Mouse (Mus musculus) thymus, postnatal 25 days (tissue): ENCODE measurements around the gene Pelp1.
A peak's percentile ranks its signal among the peaks of the same experiment; 100 is the strongest.
"Not testable (repeated sequence)": the region's sequence is repeated elsewhere in the genome, so short reads cannot be mapped to it uniquely, and the experiment has no call there.

ENCODE experiments used
- DNase-seq: peaks from one replicate; pipeline ENCODE4 v3.0.0; 2022

Gene Pelp1

GRCm38 (mm10) chr11:70419486-70419885, 9.7 kb upstream of the Pelp1 start:
- DNase-seq = no peak

DNA sequence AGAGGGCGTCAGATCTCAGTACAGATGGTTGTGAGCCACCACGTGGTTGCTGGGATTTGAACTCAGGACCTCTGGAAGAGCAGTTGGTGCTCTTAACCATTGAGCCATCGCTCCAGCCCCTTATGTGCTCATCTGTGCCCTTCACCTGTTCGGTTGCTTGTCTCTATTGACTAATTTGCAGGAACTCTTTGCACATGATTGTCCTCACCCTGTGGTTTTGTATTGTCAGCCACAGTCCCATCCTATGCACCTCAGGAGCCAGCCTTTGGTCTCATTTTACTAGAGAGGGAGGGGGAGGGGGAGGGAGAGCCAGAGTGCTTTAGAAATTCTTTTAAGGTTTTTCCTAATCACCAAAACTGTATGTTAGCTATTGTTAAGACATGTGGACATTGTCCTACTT, 8.4 kb upstream of the Pelp1 start:
- DNase-seq = no peak

GRCm38 (mm10) chr11:70413961-70414360, 4.1 kb upstream of the Pelp1 start:
- DNase-seq = peak; percentile 86

- DNase-seq = no peak
Measured at GRCm38 (mm10) chr11:70412591-70412990, 2.8 kb upstream of the Pelp1 start.

DNA sequence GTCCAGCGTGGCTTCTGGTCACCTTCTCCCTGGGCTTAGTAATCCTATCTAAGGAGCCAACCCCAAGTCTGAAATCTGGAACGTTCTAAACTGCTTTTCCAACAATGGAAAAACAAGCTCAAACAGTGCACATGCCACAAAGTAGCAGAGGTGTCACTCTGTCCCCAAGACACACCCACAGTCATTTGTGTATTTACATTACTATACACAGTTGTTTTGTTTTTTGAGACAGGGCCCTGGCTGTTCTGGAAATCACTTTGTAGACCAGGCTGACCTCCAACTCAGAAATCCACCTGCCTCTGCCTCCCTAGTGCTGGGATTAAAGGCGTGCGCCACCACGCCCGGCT, 439 bp upstream of the Pelp1 start:
- DNase-seq = no peak

DNA sequence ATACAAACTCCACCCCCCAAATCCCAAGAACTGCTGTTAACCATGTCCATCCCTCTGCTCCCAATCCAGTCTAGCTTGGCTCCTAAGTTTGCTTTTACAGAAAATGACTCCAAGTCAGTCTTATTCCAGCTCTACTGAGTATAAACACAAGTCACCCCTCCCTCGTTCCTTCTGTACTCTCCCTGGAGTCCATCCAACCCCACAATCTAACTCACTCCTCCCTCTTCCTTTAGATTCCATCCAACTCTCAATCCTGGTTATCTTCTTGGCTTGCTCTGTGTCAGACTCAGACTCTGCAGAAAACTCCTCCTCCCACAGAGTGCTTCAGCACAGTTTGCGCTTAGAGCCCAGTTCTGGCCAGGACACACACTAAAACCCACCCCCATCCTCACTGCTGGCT, 6.2 kb downstream of the Pelp1 start:
- no peak for DNase-seq

DNA sequence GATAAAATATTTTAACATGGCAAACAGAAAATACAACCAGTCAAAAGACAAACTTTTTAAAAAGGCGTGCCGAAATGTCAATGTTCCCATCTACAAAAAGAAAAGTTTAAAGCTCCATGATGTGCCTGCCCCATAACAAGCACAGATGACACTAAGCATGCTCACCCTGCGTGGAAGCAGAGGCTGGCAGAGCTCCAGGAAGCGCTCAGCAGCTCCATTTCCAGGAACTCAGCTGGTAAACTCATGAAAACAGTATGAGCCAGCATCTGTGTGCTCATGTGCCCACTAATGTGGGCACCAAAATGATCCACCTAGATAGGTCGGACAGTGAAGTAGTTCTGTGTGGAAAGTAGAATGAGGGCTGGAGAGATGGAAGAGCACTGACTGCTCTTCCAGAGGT, 20.4 kb downstream of the Pelp1 start:
- no peak for DNase-seq

GRCm38 (mm10) chr11:70387436-70387835, 22.4 kb downstream of the Pelp1 start:
- DNase-seq = no peak

- DNase-seq = no peak
Measured at GRCm38 (mm10) chr11:70384136-70384535, 25.7 kb downstream of the Pelp1 start.

DNA sequence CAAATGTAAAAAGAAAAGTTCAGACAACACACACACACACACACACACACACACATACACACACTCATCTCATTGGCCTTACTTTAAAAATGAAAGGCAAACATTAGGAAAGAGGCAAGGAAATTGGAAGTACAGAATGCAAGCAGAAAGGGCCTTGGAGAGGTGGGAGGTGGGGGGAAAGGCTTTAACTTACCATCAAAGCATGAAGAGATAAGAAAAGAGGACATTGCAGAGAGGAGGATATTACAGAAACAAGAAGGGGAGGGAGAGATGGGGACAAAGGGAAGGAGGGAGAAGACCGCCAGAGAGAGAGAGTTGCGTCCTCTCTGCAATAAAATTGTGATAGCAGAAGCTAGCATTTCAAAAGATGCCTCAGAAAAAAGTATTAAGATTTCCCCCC, 28.5 kb downstream of the Pelp1 start:
- no peak for DNase-seq

- no peak for DNase-seq
Measured at GRCm38 (mm10) chr11:70380478-70381005, 29.3 kb downstream of the Pelp1 start.

DNA sequence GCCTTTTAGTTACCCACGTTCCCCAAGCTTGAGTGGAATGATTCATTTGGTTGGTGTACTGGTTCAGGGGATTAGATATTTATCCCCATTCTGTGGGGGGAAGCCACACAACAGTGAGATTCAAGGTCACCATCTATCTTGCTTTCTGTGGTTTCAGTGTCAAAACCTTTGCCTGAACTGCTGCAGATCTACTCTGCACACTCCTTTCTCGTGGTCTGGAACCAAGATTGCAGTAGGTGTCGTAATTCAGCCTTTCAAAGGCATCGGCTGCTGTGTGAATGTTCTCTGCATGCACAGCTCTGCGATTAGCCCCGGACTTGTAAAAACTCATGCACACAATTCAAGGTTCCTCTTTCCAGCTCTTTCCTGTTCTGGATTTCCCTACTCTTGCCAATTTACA, 33.8 kb downstream of the Pelp1 start:
- no peak for DNase-seq

- no peak for DNase-seq
Measured at GRCm38 (mm10) chr11:70374302-70374701, 35.5 kb downstream of the Pelp1 start.

DNA sequence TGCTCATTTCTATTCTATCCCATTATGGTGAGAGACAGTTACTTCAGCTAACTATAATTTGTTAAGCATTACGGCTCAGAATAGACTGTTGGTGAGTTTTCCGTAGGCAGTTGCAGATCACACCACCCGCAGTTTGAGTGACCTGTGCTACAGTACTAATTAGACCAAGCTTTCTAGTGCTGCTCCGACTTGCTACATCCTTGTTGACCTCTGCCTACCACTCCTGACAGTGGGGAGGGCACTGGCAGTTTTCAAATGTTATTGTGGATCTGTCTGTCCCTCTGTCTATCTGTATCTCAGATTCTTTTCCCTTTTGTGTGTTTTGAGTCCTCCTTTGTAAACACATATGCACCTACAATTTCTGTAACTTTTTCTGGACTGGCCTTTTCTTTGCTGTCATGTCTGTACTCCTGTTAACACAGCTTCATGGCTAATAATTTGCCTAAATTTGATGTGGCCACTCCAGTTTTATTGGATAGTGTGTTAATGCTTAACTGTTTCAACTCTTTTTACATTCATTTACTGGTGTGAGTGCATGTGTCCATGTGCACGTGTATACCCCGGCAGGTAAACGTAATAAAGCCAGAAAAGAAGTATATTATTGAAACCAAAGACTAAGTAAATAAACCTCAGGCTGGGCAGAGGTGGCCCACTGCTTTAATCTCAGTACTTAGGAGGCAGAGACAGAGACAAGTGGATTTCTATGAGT, 36.8 kb downstream of the Pelp1 start:
- no peak for DNase-seq

DNA sequence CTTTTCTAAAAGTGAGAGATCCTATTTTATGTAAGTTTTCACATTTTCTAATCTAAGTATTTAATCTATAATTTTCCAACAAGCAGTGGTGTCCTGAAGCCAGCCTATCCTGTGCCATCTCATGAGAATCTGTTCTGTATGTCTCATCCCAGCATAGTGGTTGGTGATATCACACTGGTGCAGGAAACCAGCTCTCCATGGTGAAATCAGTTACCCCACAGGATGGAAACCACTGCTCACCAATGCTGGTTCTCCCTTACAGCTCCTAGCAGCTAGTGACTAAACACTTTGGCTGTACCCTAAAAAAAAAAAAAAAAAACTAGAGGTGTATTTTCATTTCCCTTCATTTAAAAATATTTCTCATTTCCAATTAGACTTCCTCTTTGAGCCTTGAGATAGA, 37.4 kb downstream of the Pelp1 start:
- DNase-seq = no peak

DNA sequence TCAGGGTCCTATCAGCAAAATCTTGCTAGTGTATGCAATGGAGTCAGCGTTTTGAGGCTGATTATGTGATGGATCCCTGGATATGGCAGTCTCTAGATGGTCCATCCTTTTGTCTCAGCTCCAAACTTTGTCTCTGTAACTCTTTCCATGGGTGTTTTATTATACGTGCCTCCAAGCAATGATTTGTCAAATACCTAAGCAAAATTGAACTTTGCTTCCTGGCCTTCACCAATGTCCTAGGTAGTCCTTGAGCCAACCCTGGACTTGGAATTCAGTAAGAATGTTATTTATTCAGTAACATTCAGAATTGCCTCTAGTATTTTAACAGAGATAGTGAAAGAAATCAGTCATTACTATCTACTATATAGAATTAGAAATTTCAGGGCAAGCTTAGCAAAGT, 41.2 kb downstream of the Pelp1 start:
- not testable (repeated sequence) for DNase-seq

GRCm38 (mm10) chr11:70367701-70368100, 42.1 kb downstream of the Pelp1 start:
- not testable (repeated sequence) for DNase-seq

GRCm38 (mm10) chr11:70351868-70352267, 58.0 kb downstream of the Pelp1 start, which contains the start of gene Alox15:
Gene Alox15, minus strand, starts transcription at chr11:70352031.
- peak; percentile 38 for DNase-seq

DNA sequence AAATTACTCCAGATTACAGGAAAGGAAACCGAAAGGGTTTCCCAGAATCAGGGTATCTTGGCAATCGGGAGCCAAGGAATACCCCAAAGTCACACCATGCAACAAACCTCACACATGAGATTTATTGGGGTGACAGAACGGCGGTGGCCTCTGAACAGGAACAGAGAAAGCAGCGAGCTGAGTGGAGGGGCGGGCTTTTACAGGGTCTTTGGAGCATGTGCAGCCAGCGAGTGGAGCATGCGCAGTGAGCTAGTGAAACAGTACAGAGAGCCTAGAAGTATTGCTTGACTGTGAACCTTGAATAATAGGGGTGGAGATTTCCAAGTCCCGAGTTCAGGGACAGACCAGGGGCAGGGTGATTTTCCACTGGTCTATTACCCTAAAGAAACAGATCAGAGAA, 61.2 kb downstream of the Pelp1 start:
- DNase-seq = no peak

DNA sequence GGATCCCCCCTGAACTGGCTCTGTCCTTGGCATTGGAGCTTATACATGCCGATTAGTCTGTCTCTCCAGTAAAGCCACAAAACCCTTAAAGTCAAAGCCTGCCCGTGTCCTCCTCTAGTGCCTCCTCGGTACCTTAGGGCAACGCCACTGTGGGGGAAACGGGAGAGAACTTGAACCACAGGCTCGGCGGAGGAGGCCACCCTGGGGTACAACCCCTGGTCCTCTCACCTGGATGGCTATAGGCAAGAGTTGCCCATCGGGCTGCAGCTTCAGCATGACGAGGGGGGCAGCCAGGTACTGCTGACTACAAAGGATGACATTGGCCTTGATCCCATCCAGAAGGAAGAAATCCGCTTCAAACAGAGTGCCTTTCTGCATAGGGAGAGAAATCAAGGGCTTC, 62.0 kb downstream of the Pelp1 start:
- no peak for DNase-seq

- DNase-seq = no peak
Measured at GRCm38 (mm10) chr11:70345546-70345945, 64.3 kb downstream of the Pelp1 start.

- DNase-seq = no peak
Measured at GRCm38 (mm10) chr11:70345061-70345460, 64.8 kb downstream of the Pelp1 start.
